Mouse (Mus musculus): ENCODE results near the gene Furin.

DNA sequence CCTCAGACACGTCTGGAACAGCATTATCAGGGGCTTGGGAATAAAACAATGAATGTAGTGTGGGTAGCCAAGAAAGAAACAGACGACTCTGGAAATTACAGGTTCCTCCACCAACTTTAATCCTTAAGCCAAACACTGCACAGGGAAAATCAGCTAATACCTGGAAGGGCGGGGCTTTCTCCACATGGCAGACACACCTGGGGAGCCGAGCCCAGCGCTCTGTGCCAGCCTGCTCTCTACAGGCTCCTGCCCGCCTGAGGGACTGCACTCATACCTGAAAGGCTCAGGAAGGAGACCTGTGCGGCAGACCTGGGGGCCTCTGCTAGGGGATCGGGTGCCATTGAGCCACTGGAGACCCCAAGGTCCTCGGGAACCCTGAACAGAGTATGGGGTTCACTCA is 2.5 kb upstream of the Furin start:
- TF ChIP-seq POLR2A (IDR thresholded peaks at IDR 0.05; ENCODE audit: control insufficient read depth, low read depth, low read length) (no peak), CTCF (IDR thresholded peaks at IDR 0.05; ENCODE audit: control insufficient read depth, insufficient read depth, insufficient replicate concordance, low read depth, low read length) (no peak)
